Mouse (Mus musculus) embryonic facial prominence, embryonic 15.5 days (tissue): ENCODE measurements at regions not wholly inside any gene's neighbourhood (a gene's known extent, or its start where the extent isn't known, plus 50 kb on each side); places are given as distances from the start of the nearest gene placed in this dataset.
"Not testable (repeated sequence)": the region's sequence is repeated elsewhere in the genome, so short reads cannot be mapped to it uniquely, and the experiment has no call there.

Experiments
- ATAC-seq: fragments of 200-750 bp; cut with Nextera tagmentation; 2 replicates; pipeline ENCODE4 v1.8.0; 2017; ENCODE audit warnings: low read depth, moderate TSS enrichment; ENCODE audit not compliant: insufficient number of reproducible peaks, low FRiP score, low TSS enrichment
- H3K27ac ChIP-seq: fragments of 300-500 bp; sonication (generic); replicated peaks from 2 replicates; pipeline ENCODE4 v1.5.1; 2015; ENCODE audit warnings: mild to moderate bottlenecking, inconsistent platforms
- H3K27me3 ChIP-seq: fragments of 300-500 bp; sonication (generic); 2 replicates; pipeline ENCODE4 v1.6.1; 2015; ENCODE audit warnings: inconsistent platforms
- H3K36me3 ChIP-seq: fragments of 300-500 bp; sonication (generic); 2 replicates; pipeline ENCODE4 v1.6.1; 2015; ENCODE audit warnings: mild to moderate bottlenecking, inconsistent platforms
- H3K4me1 ChIP-seq: fragments of 300-500 bp; sonication (generic); 2 replicates; pipeline ENCODE4 v1.6.1; 2015; ENCODE audit warnings: inconsistent platforms
- H3K4me2 ChIP-seq: fragments of 300-500 bp; sonication (generic); replicated peaks from 2 replicates; pipeline ENCODE4 v1.6.1; 2015; ENCODE audit warnings: mild to moderate bottlenecking, inconsistent platforms
- H3K4me3 ChIP-seq: fragments of 300-500 bp; sonication (generic); replicated peaks from 2 replicates; pipeline ENCODE4 v1.5.1; 2015; ENCODE audit warnings: mild to moderate bottlenecking, inconsistent platforms
- H3K9ac ChIP-seq: fragments of 300-500 bp; sonication (generic); 2 replicates; pipeline ENCODE4 v1.6.1; 2015; ENCODE audit warnings: inconsistent platforms
- H3K9me3 ChIP-seq: fragments of 300-500 bp; sonication (generic); replicated peaks from 2 replicates; pipeline ENCODE4 v1.6.1; 2016; ENCODE audit warnings: inconsistent platforms
- WGBS: fragments of 180-500 bp; shearing (Covaris S2); methylation state at CpG from one replicate; pipeline ENCODE4 v1.1.7; 2015; 5-methylcytosine and 5-hydroxymethylcytosine counted together

DNA sequence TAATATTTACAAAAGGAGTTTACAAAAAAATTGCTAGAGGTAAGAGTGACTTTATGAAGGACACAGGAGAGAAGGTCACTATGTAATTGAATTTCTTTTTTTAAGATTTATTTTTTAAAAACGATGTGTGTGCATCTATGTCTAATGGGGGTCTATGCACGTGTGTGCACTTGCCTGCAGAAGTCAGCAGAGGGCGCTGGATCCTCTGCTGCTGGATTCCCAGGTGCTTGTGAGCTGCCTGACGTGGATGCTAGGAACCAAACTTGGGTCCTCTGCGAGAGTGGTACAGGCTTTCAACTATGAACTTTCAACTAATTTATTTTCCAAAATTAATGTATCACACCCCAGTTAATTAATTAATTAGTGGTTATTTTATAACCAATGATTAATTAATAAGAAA is 85.0 kb downstream of the Glrx3 start:
- ATAC-seq = no peak
- no peak overlapping the region for H3K4me3 ChIP-seq
- H3K9me3 ChIP-seq = no peaks in the 10 kb centered on the region
- no peak overlapping the region for H3K9ac ChIP-seq
- WGBS = 83% methylated on average over 5 of the region's 5 CpGs
- no peaks in the 10 kb centered on the region for H3K27me3 ChIP-seq
- H3K36me3 ChIP-seq = no peaks in the 10 kb centered on the region
- 0 out of 2 replicates have a peak, but pooled peaks cover 4% of the 10 kb centered on the region for H3K4me1 ChIP-seq
- H3K27ac ChIP-seq = no peak overlapping the region
- no peak overlapping the region for H3K4me2 ChIP-seq

DNA sequence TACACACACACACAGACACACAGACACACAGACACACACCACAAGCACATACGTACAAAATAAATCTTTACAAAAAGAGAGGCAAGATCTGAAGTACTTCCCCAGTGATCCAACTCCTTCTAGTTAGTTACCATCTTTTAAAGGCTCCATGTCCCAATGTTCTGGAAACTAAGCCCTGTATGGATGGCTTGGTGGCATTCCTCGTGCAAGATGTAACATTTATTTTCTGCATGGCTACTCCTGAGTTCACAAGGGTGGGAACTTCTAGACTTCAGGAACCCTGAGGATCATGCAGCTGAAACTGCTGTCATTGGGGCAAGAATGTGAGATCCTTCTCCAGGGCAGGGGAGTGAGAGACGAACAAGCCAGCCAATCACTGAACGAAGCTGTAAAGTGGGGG is 96.1 kb downstream of the Glrx3 start:
- H3K4me1 ChIP-seq = no peaks in the 10 kb centered on the region
- no peaks in the 10 kb centered on the region for H3K27me3 ChIP-seq
- H3K9ac ChIP-seq = no peak overlapping the region
- no peak overlapping the region for H3K27ac ChIP-seq
- no peak overlapping the region for H3K4me3 ChIP-seq
- no peak for ATAC-seq
- H3K9me3 ChIP-seq = no peaks in the 10 kb centered on the region
- no peaks in the 10 kb centered on the region for H3K36me3 ChIP-seq
- 73% methylated on average over 4 of the region's 4 CpGs for WGBS
- no peak overlapping the region for H3K4me2 ChIP-seq

DNA sequence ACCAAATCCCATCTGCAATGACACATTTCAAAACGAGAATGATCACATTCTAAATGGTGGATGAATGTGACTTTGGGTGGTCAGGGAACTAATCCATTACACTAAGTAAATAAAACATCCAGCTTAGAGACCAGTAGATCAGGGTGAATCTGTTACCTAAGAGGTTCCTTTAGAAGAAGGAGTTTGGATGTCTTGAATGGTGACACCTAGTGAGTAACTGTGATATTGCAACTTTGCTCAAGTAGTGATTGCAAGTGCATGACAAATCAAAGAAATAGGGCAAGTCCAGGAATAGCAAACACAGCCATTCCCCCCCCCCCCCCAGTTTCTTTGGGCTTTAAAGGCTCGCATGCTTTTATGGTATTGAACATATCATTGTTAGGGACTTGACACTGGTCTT is 112.6 kb downstream of the Glrx3 start:
- 30% methylated on average over 2 of the region's 2 CpGs for WGBS
- Histone ChIP-seq H3K9ac (no peak overlapping the region), H3K4me2 (no peak overlapping the region), H3K4me3 (no peak overlapping the region), H3K9me3 (no peaks in the 10 kb centered on the region), H3K36me3 (no peaks in the 10 kb centered on the region), H3K27ac (no peak overlapping the region), H3K27me3 (no peaks in the 10 kb centered on the region), H3K4me1 (no peaks in the 10 kb centered on the region)
- ATAC-seq = no peak

DNA sequence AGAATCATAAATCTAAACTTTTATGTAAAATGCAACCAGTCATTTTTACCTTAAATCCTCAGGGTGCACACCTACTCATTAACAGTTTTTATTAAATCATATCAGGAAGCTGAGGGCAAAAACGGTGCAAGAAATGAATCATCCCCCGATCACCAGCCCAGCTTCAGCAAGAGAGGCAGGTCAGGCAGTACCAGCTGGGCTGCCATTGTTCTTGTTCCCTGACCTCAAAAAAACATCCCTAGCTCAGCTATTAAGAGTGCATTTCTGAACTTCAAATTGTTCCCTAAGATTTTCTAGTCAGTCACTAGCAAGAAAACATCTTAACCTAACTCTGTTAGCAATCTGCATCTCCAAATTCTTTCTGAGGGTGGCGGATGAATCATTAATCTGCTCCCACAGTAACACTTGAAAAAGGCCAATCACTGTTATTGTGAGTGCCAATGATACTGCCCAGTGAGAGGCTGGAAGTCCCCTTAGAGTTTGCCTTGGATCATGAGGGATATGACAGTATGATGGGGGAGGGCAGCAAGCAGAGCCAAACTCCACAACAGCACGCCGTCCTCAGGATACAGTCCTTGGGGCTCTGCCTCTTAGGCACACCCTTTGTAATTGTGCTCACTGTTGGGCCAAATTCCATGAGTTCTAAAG is 115.3 kb downstream of the Glrx3 start:
- H3K36me3 ChIP-seq = no peaks in the 10 kb centered on the region
- no peak overlapping the region for H3K9ac ChIP-seq
- H3K4me1 ChIP-seq = no peaks in the 10 kb centered on the region
- no peaks in the 10 kb centered on the region for H3K9me3 ChIP-seq
- no peak overlapping the region for H3K4me3 ChIP-seq
- H3K4me2 ChIP-seq = no peak overlapping the region
- no peak for ATAC-seq
- no peak overlapping the region for H3K27ac ChIP-seq
- 69% methylated on average over 5 of the region's 5 CpGs for WGBS
- no peaks in the 10 kb centered on the region for H3K27me3 ChIP-seq

DNA sequence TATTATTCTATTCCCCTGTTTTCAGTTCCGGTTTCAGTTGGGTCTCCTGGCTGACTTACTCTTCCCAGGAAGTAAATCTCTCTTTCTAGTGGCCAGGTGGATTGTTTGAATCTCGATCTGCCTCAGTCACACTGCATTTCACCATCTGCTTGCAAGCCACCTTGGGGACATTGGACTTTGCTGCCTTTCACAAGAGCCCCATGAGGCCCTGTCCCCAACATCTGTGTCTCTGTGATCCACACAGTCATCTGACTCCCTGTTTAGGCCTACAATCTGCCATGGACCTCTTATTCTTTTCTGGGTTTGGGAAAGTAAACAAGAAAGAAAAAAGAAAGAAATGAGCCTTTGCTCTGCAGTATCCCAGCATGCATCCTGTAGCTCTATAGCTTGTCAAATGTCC is 118.1 kb downstream of the Glrx3 start:
- Histone ChIP-seq H3K36me3 (no peaks in the 10 kb centered on the region), H3K9me3 (no peaks in the 10 kb centered on the region), H3K4me2 (no peak overlapping the region), H3K27me3 (no peaks in the 10 kb centered on the region), H3K4me3 (no peak overlapping the region), H3K9ac (no peak overlapping the region), H3K4me1 (no peaks in the 10 kb centered on the region), H3K27ac (no peak overlapping the region)
- WGBS = 66% methylated on average over 2 of the region's 2 CpGs
- no peak for ATAC-seq

DNA sequence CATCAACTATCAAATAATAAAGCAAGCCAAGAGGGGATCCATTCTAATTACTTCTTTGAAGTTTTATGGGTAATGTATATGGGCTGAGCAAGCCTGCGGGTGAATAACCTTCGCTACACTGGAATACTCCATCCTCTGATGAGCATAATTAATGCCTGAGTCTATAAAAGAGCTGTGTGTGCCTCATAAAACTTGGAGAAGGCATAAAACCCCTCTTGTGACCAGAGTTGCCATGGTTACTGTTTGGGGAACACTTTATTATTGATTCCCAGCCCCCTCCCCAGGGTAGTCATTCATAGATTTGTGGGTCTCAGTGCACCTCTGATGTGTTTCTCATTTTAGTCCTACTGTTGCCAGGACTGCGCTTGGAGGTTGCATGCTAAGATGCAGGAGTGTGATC is 120.0 kb downstream of the Glrx3 start:
- Histone ChIP-seq H3K36me3 (no peaks in the 10 kb centered on the region), H3K27me3 (no peaks in the 10 kb centered on the region), H3K4me3 (no peak overlapping the region), H3K9ac (no peak overlapping the region), H3K9me3 (no peaks in the 10 kb centered on the region), H3K27ac (no peak overlapping the region), H3K4me1 (no peaks in the 10 kb centered on the region), H3K4me2 (no peak overlapping the region)
- WGBS = 96% methylated on average over 3 of the region's 3 CpGs
- no peak for ATAC-seq

DNA sequence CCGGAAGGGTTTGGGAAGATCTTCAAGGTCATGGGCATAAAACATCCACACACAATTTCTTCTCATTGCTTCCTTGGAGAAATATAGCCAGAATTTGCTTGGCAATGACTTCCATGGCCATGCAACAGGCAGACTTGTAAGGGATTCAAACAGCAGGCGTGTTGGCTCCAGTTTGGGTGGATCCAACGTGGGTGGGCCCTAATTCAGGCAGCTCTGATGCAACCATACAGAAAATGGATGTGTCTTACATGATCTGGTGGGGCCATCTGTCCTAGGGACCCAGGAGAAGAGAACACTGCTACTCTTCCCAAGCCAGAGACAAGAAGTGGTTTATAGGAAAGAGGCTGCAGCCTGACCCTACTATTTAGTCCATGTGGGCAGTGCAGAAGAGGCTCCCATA is 121.5 kb downstream of the Glrx3 start:
- no peak overlapping the region for H3K9ac ChIP-seq
- H3K36me3 ChIP-seq = no peaks in the 10 kb centered on the region
- no peaks in the 10 kb centered on the region for H3K4me1 ChIP-seq
- ATAC-seq = no peak
- no peak overlapping the region for H3K4me2 ChIP-seq
- no peak overlapping the region for H3K27ac ChIP-seq
- no peaks in the 10 kb centered on the region for H3K27me3 ChIP-seq
- H3K4me3 ChIP-seq = no peak overlapping the region
- WGBS = 79% methylated on average over 3 of the region's 3 CpGs
- no peaks in the 10 kb centered on the region for H3K9me3 ChIP-seq

DNA sequence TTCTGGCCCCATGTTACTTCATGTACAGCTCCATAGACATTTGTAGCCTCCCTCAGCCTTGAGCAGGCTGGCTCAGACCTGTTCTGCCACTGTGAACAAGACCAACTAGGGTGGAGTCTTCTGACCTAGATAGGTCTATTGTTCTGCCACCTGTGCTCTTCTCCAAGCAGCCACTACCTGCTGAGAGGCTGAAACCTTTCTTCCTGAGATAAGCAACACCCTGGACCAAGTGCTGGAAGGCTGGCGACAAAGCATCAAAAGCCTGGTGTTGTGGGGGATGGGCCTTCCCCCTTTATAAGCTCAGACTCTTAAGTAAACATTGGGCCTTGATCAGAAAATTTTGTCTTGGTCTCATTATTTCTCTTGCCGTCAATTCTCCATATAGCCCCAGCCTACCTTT is 132.8 kb downstream of the Glrx3 start:
- Histone ChIP-seq H3K4me3 (no peak overlapping the region), H3K9me3 (no peaks in the 10 kb centered on the region), H3K4me2 (no peak overlapping the region), H3K27me3 (no peaks in the 10 kb centered on the region), H3K4me1 (no peaks in the 10 kb centered on the region), H3K27ac (no peak overlapping the region), H3K36me3 (no peaks in the 10 kb centered on the region), H3K9ac (no peak overlapping the region)
- no peak for ATAC-seq
- WGBS = 76% methylated on average over 2 of the region's 2 CpGs

DNA sequence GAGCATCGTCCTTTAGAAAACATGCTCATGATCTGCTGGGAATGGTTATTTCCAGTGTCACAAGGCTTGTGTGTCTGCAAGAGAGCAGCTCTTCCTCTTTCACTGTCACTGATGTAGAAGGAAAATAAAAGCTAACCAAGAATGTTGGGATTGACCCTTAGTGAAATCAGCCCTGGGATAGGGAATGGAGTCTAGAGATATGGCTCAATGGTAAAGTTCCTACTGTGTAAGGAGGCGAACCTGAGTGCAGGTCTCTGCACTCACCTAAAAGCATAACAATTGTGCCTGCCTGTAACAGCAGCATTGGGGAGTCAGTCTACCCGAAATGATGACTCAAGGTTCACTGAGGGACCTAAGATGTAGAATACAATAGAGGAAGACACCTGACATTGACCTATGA is 138.1 kb downstream of the Glrx3 start:
- Histone ChIP-seq H3K4me3 (no peak overlapping the region), H3K9ac (no peak overlapping the region), H3K4me1 (no peaks in the 10 kb centered on the region), H3K36me3 (no peaks in the 10 kb centered on the region), H3K27me3 (no peaks in the 10 kb centered on the region), H3K9me3 (no peaks in the 10 kb centered on the region), H3K27ac (no peak overlapping the region), H3K4me2 (no peak overlapping the region)
- no peak for ATAC-seq
- WGBS = 67% methylated on average over 3 of the region's 3 CpGs

DNA sequence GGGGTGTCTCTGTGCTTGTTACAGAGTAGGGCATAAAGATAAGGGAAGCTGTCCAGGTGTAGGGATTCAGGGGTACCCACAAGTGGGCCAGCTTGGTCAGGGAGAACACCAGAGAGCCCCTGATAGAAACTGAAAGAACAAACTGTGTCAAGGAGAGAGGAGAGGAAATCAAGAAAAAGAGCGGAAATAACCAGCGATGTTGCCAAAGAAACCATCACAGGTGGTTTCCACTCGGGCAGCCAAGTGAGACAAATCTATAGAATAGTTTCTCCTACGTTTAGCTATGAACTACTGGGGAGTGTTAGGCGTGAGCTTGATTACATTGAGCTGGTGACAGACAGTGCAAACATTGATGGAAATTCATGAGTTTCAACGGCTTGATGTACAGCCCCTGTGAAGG is 138.8 kb downstream of the Glrx3 start:
- Histone ChIP-seq H3K4me2 (no peak overlapping the region), H3K4me1 (no peaks in the 10 kb centered on the region), H3K4me3 (no peak overlapping the region), H3K27me3 (no peaks in the 10 kb centered on the region), H3K9me3 (no peaks in the 10 kb centered on the region), H3K9ac (no peak overlapping the region), H3K36me3 (no peaks in the 10 kb centered on the region), H3K27ac (no peak overlapping the region)
- no peak for ATAC-seq
- WGBS = 69% methylated on average over 6 of the region's 6 CpGs

DNA sequence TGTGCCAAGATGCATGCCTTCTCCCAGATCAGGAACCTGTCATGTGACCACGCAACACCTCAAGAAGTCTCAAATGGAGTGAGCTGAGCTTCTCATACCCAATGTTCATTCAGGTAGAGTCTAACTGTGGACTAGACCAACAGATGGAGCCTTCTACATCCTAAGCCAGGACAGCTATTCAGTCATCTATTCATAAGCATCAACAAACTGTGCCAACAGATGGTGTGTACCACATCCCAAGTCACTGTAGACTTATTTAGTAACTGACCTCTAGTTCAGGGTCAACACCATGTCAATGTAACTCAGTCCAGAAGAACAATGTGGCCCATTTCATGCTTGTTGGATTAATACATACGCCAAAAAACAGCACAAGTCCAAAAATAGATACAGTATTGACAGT is 146.1 kb downstream of the Glrx3 start:
- H3K9ac ChIP-seq = no peak overlapping the region
- no peak overlapping the region for H3K4me2 ChIP-seq
- no peaks in the 10 kb centered on the region for H3K27me3 ChIP-seq
- no peaks in the 10 kb centered on the region for H3K36me3 ChIP-seq
- H3K4me1 ChIP-seq = no peaks in the 10 kb centered on the region
- ATAC-seq = no peak
- H3K4me3 ChIP-seq = no peak overlapping the region
- 80% methylated on average over 2 of the region's 2 CpGs for WGBS
- no peaks in the 10 kb centered on the region for H3K9me3 ChIP-seq
- H3K27ac ChIP-seq = no peak overlapping the region

DNA sequence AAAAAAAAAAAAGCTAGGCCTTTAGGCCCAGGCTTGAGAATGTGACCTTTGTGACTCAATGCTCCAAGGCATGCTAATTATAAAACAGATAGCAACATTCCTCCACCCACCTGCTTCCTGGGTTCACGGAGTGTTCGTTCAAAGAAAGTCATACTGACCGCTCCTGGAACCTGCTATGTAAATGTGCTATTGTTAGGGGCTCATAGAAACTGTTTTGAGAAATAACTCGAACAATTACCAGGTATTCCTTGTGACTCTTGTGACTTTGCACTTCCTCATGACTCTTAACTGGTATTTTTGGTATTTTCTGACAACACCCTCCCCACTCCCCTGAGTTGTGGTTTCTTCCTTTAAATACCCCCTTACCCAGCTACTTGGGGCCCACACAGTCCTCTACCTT is 147.5 kb downstream of the Glrx3 start:
- not testable (repeated sequence) for H3K4me1 ChIP-seq, H3K27ac ChIP-seq, H3K9me3 ChIP-seq, H3K36me3 ChIP-seq, H3K4me3 ChIP-seq, ATAC-seq, H3K4me2 ChIP-seq, H3K9ac ChIP-seq, H3K27me3 ChIP-seq
- whole genome bisulfite sequencing = 63% methylated on average over 4 of the region's 4 CpGs
